Mouse (Mus musculus): ENCODE measurements around the gene Fbxo21. TPM values are rescaled to one million over a fixed set of nuclear protein-coding genes. Genes with fewer than 3 reads are reported as not detected.

Fbxo21 gene
- total RNA-seq, 2 experiments from 2014 or later: 35.7 to 38.8 TPM

DNA sequence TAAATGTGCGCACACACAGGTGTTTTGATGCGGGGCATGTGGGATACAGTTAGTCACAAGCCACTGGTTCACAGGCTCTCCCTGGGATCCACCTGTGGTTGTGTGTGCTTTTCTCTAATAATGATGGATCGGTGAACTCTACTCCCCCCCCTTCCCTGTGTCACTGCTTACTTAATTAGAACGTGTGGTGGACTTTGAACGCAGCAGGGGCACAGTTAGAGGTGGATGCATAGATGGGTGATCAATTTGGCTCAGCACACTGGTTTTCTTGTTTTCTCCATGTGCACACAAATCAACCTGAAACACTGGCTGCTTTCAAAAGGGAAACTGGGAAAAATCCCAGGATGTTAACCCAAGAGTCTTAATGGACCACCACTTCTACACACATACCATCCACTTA is 2.6 kb downstream of the Fbxo21 start:
- DNase-seq: no peak

DNA sequence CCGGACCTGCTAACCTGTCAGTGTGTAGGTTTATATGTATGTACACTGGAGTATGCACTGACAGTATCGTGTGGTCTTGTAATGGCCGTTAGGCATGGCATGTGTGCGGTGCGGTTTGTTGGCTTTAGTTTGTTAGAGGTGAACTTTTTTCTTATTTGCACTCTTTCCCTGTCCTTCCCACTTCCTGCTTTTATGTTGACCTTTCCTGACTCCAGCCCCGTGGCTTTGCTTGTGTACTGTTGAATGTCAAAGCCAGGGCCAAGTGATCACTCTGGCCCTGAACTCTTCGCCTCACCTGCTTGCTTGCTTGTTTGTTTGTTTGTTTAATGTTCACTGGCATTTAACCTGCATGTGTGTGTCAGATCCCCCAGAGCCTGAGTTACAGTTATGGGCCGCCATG is 4.4 kb downstream of the Fbxo21 start:
- DNase-seq: no peak

DNA sequence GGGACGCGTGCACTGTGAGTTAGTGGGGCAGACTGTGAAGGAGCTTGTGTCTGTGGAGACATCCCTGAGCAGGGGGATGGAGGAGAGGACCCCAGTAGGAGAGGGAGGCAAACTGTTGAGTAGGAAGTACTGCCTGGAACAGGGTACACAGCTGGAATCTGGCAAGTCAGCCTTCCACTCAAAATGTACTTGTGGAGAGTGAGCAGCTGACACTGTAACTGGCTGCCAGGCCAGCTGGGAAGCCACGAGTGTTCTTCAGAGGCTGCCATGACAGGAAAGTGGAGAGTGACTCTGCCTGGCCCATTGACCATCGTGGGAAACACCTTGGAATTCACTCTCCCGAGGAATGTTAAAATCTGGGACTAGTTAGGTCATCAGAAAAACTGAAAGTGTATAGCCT is 5.4 kb downstream of the Fbxo21 start:
- no peak for DNase-seq

DNA sequence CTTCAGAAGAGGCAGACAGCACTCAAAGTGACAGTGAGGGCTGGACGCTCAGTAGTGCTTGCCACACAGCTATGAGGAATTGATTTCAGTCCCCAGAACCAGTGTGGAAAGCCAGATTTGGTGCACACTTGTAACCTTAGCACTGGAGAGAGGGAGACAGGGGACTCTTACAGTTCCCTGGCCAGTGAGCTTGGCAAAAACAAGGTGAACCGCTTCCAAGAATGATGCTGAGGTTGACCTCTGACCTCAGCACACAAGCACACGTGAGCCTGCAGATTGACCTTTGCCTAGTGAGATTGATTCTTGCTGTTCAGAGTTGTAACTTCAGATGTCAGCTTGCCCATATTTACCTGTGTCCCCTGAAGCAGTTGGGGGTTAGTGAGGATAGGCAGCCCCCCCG is 9.8 kb downstream of the Fbxo21 start:
- DNase-seq: no peak

DNA sequence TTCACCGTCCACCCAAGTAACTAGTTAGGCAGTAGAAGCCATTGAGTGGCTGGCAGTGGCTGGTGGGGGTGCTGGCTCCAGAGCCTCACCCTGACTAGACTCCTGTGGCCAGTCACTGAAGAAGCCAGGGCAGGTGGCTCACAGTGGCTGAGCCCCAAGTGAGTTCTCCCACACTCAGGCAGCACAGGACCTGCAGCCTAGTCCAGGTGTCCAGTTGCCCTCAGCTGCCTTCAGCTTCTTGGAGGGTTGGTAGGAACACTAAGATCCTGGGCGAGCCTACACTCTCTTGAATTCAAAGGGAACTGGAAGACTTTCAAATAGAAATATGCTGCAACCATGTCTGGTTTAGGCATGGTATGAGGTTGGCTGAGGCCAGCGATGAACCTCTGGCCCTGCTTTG is 11.4 kb downstream of the Fbxo21 start:
- DNase-seq: no peak

DNA sequence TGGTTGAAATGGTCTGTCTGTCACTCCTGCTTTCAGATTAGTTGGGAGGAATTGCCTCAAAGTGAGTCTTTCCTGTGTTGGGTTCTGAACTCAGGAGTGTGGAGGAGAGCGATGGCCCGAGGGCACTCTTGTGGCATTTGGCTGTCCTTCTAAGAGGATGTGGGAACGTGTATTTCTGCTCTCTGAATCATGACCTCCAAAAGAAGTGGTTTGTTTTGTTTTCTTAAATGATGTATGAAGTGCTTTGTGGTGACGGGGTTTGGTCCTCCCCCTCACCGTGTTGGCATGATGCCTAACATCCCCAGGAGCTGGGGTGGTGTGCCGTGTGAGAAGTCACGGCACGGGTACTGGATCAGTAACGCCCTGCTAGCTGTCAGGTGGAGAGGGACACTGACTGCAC is 11.8 kb downstream of the Fbxo21 start:
- DNase-seq: no peak

DNA sequence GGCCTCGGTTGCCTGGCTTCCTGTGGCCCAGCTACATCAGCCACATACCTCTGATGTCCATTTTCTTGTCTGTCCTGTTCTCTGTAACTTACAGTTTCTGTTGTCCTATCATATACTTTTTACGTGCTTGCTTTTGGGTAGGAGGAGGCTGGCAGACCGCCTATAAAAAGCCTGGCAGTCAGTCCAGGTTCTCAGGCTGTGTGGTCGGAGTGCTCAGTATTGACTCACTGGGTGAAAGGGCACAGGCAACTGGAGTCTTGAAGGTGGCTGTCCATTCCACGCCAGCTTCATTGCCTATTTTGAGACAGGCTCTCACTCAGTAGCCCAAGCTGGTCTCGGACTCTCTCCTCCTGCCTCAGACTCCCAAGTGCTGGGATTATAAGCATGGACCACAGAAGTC is 13.2 kb downstream of the Fbxo21 start:
- peak; percentile 60 to 82 for DNase-seq

DNA sequence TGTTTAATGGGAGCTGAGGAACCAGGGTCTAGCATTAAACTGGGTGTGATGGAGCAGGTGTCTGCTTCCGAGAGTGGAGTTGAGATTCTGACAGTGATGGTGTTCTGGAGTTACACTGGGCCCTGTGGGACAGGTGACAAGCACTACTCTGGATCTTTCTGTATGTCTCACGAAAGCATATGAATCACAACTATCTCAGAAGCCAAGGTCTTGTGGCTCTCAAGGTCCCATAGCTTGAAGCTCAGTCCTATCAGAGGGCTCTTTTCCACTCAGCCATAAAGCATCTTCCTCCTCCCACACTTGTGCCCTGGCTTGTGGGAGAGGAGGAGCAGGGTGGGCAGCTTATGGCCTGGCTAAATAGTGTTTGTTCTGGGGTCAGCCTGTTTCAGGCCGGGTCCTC is 14.4 kb downstream of the Fbxo21 start:
- DNase-seq: no peak

DNA sequence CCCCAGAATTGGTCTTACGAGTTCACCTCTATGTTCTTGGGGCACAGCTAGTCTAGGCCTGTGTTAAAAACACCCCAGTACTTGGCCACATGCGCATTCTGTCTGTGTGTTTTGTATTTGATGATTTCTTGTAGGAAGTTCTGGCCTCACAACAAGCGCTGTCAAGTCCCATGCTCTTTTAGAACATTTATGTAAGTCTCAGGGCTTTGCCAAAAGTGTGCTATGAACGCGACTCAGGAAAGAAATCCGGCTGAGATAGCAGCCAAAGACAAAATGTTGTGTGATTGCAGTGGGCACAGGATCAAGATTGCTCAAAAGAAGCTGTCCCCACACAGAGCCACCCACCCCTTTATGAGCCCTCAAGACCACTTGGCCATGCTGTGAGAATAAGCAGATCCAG is 17.0 kb downstream of the Fbxo21 start:
- peak in 1 of 2 experiments; percentile 26 for DNase-seq

DNA sequence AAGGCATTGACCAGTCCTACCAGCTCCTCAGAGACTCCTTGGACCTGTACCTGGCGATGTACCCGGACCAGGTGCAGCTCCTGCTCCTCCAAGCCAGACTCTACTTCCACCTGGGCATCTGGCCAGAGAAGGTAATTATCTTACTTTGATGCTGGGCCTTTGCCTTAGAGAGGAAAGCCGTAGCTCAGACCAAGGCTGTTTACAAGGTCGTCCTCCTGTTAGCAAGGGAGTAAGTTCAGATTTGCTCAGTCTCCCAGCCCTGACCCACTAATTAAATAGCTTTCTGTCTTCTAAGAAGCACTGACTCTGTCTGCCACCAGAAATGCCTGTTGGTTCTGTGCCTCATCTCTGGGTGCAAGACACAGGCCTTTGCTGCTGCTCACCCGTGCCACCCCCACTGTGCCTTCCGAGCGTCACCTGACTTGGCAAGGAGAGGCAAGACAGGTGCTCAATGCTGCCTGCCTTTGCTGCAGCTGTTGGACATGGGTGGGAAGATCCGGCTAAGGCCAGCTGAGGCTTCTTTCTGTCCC is 18.9 kb downstream of the Fbxo21 start:
- no peak for DNase-seq

DNA sequence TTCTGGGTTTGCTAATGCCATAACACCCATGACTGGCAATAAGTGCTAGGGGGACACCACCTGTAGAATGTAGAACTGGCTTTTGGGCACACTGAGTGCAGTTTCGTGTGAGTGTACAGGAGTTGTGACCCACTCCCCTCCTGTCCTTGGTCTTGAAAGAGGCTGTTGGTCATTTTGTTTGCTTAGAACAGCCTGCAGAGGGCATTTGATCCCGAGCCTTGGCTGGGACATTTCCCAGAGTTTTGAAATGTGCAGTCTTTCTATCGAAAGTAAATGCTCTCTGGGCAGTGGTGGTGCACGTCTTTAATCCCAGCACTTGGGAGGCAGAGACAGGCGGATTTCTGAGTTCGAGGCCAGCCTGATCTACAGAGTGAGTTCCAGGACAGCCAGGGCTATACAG is 19.4 kb downstream of the Fbxo21 start:
- DNase-seq: no peak

DNA sequence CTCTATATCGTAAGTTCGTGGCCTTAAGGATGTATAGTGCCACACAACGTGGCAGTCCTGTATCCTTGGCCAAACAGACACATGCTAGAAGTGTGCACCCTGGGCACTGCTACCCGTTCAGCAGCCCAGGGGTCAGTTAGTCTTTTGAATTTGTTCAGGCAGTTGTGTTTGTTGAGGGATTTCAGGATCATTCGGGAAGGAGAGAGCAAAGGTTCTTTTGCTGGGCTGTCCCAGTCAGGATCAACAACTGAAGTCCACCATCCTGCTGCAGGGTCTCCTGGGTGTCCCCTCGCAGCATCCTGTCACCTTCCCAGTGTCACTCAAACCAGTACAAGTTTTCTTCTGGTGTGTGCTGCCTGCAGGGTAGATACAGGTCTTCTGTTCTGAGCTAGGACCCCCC is 20.1 kb downstream of the Fbxo21 start:
- DNase-seq: no peak

DNA sequence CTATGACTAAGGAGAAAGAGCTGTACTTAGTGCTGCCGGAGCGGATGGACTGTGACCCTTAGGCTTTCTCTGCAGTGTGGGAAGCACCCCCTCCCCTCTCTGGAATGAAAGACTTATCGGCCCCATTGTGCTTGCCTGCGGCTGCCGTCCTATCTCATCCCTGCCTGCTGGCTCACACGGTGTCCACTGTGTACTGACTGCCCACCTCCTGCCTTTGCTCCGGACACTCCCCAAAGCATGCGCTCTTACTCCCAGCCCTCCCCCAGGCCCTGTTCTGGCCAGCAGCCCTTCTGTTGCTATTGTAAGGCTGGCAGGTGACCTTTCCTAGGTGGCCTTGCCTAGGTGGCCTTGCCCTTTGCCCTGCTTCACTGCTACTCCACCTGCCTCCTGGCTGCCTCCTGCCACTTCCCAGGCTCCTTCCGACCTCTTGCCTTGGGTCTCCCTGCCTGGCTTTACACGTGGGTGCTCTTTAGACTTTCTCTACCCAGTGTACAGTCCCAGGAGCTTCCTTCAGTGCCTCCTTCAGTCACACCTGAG is 21.0 kb downstream of the Fbxo21 start:
- DNase-seq: peak; percentile 36 to 67

DNA sequence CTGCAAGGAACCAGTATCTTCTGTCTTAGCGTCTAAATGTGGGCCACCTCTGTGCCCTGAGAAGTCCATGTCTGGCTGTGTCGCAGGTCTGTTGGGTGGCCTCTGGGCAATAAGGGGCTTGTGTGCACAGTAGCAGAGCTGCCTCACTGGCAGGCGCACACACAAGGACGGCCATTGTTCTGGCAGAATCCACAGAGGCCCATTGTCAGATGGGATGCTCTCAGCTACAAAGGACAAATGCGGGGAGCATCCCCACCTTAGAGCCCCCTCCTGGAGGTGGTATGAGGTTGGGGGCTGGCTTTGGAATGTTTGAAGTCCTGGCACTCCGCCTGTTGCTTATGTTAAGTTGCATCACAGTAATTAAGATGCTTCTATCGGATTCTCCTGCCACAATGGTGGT is 22.5 kb downstream of the Fbxo21 start:
- no peak for DNase-seq

DNA sequence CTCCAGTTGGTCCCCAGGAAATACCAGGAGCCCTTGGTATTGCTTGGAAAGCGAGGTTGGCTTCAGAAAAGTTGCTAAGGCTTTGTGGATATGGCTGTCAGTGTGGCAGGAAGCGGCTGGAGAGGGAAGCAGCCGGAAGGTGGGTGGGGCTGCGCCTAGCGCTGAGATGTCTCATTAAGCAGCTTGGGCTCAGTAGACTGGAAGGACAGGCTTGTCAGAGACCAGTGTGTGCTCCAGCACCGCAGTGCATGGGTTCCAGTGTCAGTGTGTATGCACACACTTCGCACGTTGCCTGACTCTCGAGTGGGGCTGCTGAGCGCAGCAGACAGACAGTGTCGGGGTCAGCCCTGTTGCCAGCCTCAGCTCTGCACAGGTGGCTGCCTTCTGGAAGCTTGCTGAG is 23.1 kb downstream of the Fbxo21 start:
- DNase-seq: no peak

DNA sequence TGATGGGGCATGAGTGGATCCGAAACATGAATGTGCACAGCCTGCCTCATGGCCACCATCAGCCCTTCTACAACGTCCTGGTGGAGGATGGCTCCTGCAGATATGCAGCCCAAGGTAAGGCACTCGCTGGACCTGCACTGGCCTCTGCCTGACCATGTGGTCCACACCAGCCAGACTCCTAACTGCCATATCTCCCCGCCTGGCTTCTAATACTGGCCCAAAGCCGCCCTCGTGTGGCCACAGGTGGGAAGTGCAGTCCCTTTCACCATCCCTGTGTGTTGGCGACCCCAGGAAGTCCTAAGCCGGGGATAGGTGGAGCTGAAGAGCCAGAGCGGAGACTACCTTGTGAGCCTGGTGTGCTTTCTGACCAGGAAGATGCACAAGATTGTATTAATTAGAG is 25.5 kb downstream of the Fbxo21 start:
- peak; percentile 58 to 85 for DNase-seq

DNA sequence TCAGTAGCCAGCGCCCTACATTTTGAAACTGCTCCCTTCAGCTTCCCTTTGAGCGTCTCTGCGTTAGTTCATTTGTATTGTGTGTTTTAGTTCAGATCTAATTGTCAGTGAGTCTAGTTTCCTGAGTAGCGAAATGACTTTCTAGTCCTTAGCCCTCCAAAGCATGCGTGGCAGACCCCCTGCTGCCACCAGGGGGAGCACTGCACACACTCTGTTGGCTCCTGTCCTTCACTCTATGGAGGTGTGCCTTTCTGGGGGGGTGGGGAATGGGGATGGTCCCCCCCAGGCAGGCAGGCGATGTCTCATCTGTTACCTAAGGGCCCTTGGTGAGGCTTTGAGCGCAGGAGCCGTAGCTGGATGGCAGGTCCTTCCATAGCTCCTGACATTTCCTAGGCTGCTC is 28.1 kb downstream of the Fbxo21 start:
- peak; percentile 39 to 74 for DNase-seq

DNA sequence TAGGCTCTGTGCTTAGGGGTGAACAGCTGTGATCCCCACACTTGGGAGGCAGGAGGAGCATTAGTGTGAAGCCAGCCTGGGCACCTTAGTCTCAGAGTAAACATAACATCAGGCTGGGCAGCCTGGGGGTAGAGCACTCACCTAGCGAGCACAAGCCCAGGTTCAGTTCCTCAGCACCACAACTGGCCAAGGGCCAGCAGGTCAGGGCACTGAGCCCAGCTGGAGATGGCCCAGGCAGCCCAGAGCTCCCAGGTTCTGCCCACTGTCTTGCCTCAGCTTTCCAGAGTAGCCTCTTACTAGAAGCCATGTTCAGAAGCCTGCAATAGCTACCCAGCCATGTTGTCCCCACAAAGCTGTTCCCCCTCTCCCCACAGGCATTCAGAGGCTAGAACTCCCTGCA is 29.2 kb downstream of the Fbxo21 start:
- DNase-seq: peak in 1 of 2 experiments; percentile 34

DNA sequence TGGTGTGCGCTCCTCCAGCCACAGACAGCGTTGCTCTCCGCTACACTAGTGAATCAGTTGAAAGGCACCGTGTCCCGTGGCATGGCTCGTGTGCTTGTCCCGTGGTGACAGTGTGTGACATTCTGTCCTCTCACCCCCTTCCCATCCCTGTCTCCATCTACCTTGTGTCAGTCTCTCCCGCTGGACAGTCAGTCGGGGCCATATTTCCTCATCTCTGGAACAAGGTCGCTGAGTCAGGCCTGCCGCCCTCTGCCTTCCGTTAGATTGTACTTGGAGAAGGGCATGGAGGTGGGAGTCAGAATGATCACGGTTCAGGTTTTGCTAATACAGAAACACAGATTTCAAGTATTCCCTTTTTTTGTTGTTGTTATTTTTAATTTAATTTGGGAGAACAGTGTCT is 31.8 kb downstream of the Fbxo21 start:
- DNase-seq: no peak

DNA sequence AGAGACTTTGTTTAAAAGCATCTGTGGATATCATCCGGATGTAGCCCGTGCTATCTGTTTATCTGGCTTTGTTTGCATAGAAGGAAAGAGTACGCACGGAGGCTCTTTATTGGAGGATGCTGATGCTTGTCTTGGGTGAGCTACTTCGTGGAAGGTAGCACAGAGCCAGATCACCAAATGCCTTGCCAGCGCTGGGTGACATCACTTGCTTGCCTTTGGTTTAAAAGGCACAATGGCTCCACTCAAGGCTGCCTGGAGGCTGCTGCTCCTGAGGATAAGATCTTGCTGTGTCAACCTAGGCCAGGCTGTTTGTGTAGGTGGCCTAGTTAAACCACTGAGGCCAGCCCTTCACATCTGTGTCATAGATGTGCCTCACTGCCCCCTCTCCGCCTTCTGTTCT is 34.3 kb downstream of the Fbxo21 start:
- DNase-seq: no peak

DNA sequence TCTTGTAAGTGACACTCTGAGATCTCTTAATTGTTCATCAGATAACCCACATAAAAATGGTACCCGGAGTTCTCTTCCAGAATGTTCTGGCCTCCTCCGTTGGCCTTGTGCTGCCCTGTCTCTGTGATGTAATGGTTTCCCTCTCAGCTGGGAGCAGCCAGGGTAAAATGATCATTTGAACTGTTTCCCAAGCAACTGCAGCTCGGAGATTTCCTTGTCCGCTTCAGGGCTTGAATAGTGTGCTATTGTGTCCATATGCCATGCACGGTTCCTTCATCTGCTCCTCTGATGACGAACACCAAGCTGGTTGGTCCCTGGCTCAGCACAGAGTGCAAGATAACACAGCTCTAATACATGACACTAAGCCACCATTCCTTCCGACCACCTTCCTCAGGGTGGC is 35.3 kb downstream of the Fbxo21 start:
- DNase-seq: no peak

DNA sequence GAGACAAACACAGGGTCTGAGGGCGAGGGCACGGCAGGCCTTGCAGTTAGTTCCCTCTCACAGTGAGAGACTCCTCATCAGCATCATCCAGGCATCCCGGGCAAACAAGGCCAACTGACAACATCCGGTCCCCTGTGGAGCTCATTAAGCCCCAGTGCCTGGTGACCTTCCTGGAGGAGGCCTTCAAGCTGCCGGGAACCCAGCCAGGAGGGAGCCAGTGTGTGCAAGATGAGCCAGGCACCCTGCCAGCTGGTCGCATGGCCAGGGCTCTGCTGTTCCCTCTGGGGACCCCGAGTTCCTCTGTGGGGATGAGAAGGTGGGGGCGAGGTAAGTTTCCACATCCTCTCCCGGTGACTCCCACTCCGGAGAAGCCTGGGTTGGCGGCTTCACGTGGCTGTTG is 38.5 kb downstream of the Fbxo21 start:
- peak in 1 of 2 experiments; percentile 77 for DNase-seq

DNA sequence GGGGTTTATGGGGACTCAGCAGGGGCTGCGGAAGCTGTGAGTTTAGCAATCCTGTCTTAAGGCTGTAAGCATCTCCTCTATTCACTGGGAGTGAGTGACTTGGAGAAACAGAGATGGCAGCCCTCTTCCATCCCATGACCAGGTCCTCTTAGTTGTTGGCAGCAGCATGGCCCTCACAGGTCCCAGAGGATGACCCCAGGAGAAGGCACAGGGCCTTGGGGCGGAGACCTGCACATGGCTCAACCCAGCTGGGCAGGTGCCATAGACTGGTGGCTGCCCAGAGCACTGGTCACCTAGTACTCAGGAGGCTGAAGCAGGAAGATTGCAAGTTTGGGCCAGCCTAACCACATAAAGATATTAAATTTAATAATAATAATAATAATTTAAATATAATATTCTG is 39.1 kb downstream of the Fbxo21 start:
- no peak for DNase-seq

DNA sequence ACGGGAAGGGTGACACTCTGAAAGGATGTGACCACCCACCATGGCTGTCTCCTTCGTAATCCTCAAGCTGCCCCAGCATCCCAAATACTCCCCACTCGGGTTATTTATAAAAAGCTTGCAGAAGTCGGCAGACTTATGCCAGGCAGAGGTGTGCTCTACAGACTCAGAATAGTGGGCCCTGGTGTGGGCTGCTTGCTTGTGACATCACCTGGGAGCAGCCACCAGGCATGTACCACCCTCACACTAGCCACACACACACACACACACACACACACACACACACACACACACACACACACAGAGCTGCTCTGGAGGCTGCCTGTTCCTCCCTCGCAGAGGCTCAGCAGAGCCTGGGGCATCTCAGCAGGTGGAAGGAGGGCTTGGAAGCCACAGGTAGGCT is 41.0 kb downstream of the Fbxo21 start:
- DNase-seq: no peak

DNA sequence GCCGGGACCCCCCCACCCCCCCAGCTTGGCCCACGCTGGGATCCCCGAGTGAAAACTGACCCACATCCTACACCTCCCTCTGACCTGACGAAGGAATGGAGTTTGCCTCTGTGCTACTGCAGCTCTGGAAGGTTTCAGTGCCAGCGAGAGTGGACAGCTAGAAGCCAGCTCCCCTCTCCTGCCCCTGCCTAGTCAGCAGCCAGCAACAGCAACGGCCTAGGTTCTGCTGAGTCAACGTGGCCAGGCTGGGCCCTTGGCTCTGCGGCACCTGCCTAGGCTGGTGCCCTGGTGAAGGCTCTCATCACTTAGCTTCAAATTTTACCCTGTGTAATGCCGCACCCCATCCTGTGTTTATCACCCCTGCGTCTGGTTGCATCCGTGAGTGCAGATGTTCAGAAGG is 43.4 kb downstream of the Fbxo21 start:
- DNase-seq: no peak

Measured in heart, adult 18-20 months (tissue).